Mouse (Mus musculus) left cerebral cortex, adult 18-20 months (tissue): ENCODE measurements around the gene Pbxip1. TPM values are rescaled to one million over a fixed set of nuclear protein-coding genes. Genes with fewer than 3 reads are reported as not detected.
"Not testable (repeated sequence)": the region's sequence is repeated elsewhere in the genome, so short reads cannot be mapped to it uniquely, and the experiment has no call there.

Experiments
- DNase-seq, 2 experiments: peaks; one replicate each; pipeline ENCODE4 v3.0.0; 2021 to 2022; ENCODE audit warnings: low spot score in 2 of 2, mixed read lengths in 1 of 2
- total RNA-seq, 2 experiments: library from RNA; stranded (reverse); gene quantifications; 2 replicates each; pipeline ENCODE4 v1.2.3; 2021

The Pbxip1 gene
- total RNA-seq, 2 experiments from 2014 or later, result 33.9 to 34.4 TPM

DNA sequence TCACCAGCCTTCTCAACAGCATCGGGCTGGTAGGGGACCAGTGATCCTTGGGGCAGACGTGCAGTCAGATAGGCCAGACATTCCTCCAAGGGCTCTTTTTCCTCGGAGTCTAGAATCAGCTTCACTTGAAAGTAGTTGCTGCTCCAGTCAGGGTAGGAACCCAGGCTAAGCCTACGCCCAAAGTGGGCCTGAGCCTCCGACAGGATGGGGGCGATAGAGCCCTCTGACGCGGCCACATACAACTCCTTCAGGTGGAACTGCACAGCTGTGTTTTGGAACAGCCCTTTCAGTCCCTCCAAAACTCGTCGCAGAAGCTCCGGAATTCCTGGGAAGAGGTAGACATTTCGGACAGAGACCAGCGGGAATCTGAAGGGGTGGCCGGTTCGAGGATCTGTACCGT lies 28.1 kb upstream of the Pbxip1 start:
- DNase-seq, result no peak

DNA sequence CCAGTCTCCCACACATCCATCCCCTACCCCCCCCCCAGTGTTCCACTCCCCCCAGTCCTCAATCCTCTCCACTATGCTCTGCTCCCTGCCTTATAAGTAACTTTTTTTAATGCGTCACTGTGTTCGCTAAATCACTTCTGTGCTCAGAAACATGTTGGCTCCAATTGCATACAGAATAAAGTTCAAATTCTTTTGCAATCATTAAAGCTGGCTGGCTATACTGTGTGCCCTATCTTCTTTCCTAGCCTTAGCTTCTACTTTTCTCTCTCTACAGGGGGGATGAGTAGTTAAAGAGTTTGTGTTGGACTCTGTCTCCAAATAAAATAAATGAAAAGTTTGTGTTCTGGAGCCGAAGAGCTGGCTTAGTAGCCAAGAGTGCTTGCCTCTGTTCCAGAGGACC lies 26.8 kb upstream of the Pbxip1 start:
- DNase-seq, result no peak

DNA sequence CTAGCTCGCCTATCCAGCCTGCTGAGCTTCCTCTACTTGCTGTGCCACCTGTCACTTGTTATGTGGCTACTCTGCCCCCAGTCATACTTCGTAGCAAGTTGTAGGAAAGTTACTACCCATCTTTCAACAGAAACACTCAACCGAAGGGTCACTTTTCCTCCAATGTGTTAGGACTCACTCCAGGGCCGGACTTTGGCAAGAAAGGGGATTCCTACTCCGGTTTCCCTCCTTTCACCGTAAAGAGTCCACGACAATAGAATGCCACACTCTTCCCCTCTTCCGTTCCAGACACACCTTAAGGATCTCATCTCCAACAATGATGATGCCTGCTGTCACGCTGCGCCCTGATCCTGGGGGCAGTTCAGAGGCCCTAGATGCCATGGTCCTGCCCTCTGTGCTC lies 25.6 kb upstream of the Pbxip1 start:
- DNase-seq, result no peak

DNA sequence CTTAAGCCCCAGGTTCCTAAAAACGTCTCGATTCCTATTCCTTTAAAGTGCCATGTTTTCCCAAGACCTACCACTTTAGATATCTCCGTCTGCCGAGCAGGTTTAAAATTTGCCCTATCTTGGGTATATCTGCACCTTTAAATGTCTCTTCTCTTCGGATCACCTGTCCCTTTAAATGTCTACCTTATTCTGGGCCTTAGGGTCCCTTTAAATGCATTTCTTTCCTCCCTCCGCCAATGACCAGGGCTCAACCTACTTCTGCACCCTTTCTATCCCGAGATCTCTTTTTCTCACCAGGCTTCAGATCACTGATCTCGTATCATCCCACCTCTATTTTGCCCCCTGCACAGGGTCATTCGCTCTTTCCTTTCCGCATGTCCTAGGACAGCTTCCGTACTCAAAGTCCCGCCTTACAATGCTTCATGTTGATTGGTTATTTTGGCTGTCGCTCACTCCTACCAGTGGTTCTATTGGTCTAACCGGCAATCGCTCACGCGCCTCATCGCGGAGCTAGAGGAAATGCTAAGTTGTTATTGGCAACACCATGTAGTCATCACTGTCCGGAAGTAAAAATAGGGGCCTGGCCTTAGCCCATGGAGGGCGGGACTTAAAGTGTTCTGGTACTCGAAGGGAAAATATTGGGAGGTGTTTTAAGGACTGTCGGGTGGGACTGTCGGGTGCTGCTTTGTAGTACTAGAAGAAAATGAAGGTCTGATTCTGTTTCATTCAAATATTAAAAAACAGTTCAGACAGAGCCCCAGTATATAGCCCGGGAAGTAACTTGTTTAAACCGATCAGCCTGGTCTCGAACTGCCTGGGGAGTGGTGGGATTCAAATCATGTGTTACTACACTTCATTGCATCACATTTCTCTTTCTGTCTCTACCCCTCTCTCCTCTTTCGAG lies 24.8 kb upstream of the Pbxip1 start, which contains the start of gene Flad1:
TSS of gene Flad1 (minus strand) at position 381 of the 904 bp plus-strand sequence.
- DNase-seq, result peak; percentile 98 to 99

DNA sequence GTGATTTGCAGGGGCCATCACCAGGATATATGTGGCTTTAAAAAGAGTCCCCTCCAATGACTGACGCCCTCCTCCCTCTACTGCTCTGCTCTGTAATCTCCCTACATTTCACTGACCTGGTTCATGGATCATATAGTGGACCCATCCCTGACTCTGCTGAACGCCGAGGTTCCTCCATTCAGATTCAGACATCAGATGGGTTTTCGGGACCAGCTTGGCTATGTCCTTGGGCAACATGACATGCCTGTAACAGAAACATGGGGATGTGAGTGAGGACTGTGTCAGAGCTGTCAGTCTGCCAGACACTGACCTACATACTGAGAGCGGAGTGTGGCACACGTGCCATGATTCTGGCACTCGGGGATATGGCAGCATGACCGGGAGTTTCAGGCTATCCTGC lies 20.3 kb upstream of the Pbxip1 start:
- DNase-seq, result no peak

GRCm38 (mm10) chr3:89417131-89417530 lies 19.4 kb upstream of the Pbxip1 start:
- DNase-seq, result no peak

- no peak for DNase-seq
Observed at GRCm38 (mm10) chr3:89417840-89418169, 18.7 kb upstream of the Pbxip1 start.

GRCm38 (mm10) chr3:89418170-89418860 lies 18.2 kb upstream of the Pbxip1 start, which contains the start of the genes Cks1b and Shc1:
Gene Cks1b, minus strand, starts transcription at chr3:89418383.
Gene Shc1, plus strand, starts transcription at chr3:89418443.
- peak; percentile 84 to 94 for DNase-seq

DNA sequence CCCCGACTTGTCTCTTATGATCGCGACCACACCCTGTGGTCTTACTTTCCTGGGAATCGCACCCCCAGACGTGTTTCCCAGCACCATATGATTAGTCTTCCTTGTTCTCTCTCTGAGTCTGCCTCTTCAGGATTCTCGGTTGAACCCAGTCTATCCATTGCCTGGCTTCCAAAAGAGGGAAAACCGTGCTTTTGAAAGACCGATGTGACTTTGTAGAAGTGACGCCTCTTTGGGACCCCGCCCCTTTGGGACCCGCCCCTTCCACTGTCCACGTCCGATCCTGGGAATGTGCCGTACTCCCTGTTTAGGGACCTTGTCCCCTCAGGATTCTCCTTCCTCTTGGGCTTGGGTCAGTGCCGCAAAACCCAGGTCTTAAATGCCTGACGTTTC lies 17.6 kb upstream of the Pbxip1 start:
- peak in 1 of 2 experiments; percentile 30 for DNase-seq

- no peak for DNase-seq
Observed at GRCm38 (mm10) chr3:89419571-89419970, 16.9 kb upstream of the Pbxip1 start.

DNA sequence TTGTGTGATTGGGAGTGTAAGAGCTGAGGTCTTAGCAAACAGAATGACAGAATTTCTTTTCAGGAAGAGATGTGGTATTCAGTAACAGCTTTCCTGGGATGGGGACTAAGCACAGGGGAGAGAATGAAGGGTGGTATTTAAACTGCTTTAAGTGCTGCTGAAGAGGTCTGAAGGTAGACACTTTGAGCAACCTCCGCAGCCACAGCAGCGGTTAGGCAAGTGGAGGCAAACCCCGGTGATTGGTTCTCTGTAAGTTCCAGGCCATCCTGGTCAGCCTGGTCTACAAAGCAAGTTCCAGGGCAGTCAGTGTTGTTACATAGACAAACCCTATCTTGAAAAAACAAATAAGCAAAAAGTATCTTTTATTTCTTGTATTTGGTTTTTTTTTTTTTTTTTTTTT lies 16.5 kb upstream of the Pbxip1 start:
- DNase-seq, result no peak

GRCm38 (mm10) chr3:89420421-89420820 lies 16.1 kb upstream of the Pbxip1 start:
- no peak for DNase-seq

DNA sequence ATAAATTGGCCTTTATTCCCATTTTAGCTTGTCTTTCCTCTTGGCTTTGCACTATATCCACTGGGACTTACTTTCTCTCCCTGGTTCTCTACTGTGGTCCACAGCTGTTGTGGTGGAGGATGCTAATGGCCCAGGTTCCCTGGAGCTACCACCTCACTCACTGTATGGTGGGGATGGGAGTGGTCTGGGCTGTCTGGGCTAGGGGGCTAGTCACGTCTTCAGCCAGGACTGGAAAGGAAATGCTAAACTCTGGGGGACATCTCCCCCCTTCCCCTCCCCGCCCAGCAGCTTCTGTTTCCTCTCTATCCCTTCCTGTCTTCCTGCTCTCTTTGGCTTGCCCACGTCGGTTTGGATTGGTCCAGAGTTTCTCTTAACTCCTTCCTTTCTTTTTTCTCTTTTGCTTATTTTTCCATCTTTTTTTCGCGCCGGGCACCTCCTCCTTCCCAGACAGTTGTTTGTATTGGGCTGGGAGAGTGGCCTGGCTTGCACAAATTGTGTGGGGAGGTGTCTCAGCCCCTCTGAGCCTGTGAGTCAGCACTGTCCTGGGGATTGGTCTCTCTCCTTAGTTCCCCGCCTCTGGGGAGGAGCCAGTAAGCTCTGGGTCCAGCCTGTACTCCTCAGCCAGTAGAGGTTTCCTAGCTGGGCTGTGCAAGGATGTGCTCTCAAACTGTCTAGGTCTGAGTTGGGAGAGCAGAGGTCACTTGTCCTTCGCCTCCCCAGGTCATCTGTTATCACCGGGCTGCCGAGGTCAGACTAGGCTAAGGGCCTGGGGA lies 15.3 kb upstream of the Pbxip1 start:
- peak; percentile 70 to 71 for DNase-seq

- no peak for DNase-seq
Observed at GRCm38 (mm10) chr3:89421810-89422473, 14.6 kb upstream of the Pbxip1 start.

GRCm38 (mm10) chr3:89422556-89423205 lies 13.8 kb upstream of the Pbxip1 start:
- DNase-seq, result no peak

DNA sequence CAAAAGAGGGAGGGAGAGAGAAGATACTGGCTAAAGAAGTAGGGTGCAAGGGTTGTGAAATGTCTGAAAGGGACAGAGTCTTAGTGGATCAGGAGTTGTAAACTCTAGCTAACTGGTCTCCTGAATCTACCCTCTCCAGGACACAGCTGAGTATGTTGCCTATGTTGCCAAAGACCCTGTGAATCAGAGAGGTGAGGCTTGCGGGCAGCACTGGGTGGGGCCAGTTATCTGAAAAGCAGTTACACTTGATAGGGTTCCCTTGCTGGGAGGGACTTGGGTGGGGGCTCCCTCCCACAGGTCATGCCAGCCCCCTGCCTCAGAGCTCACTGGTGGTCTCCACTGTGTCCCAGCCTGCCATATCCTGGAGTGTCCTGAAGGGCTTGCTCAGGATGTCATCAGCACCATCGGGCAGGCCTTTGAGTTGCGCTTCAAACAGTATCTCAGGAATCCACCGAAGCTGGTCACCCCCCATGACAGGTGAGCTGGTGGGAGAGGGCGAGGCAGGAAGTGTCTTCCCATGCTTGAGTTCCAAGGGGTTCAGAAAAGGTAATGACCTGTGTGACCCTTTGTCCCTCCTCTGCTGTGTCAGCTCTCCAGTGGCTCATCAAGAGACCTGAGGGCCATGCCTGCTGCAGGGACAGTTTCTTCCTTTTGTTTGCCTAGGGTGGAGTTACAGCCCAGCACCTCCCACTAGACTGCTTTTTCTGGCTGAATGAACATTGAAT lies 11.9 kb upstream of the Pbxip1 start:
- DNase-seq, result no peak

DNA sequence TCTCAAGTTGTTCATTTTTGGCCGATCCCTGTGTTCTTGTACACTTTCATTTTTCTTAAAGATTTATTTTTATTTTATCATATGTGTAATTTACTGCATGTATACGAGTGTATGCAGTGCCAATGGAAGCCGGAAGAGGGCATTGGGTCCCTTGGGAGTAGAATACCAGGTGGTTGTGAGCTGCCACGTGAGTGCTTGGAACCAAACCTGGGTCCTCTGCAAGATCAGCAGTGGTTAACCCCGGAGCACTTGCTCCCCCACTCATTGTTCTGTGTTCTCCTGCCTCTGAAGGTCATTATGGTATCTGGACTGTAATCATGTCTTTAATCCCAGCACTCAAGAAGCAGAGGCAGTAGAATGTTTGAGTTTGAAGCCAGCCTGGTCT lies 11.4 kb upstream of the Pbxip1 start:
- DNase-seq, result no peak

DNA sequence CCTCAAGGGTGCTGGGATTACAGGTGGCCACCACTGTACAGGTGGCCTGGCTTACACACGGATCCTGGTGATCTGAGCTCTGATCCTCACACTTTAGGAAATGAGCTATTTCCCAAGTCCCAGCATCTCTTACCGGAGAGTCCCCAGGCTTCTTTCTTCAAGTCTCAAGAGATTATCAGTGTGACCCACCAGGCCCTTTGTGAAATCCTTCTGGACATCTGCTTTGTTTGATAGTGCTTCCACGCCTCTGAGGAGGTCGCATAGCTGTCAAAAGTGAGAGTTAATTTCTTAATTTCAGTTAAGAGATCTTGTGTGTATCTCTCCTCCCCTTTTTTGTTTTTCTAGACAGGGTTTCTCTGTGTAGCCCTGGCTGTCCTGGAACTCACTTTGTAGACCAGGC lies 10.6 kb upstream of the Pbxip1 start:
- DNase-seq, result no peak

DNA sequence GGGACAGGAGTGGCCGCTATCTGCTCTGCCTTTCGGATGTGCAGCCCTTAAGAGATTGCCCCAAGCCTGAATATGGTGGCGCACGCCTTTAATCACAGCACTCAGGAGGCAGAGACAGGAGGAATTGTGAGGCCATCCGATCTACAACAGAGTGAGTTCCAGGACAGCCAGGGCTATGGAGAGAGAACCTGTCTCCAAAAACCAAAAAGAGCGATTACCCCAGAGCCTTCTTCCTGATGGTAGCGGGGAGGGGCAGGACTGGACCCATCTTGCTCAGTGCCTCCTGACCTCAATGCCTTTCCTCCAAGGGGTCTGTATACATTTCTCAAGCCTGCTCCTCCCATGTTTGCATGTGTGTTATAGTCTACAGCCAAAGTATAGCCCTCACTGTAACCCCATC lies 7.5 kb upstream of the Pbxip1 start:
- not testable (repeated sequence) for DNase-seq
